Mouse (Mus musculus): ENCODE measurements around the gene Map3k11. TPM values are rescaled to one million over a fixed set of nuclear protein-coding genes. Genes with fewer than 3 reads are reported as not detected.

The Map3k11 gene
- polyA plus RNA-seq, 1 experiment from 2014 or later = 30.6 TPM

DNA sequence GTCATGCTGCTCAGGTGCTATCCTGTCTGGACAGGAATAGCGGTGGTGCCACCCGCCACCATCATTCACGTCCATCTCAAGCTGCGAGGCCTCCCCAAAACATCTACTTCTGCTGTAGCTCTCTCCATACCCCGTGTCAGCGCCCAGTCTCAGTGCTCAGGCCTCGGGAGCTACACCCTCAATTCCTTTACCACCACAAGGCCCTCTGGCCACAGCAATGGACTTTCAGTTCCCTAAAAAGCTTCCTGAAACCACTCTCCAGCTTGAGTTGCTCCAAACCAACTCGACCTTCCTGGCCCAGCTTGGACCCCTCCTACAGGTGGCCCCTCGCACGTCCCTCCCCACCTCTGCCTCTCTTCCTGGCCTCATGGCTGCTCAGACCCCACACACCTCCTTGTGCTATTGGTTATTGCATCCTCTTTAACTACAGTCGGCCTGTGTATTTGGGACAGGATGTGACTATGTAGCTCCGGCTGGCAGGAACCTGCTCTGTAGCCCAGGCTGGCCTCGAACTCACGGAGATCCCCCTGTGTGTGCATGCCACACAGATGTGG is 23.4 kb downstream of the Map3k11 start:
- Histone ChIP-seq H3K27ac (ENCODE audit: poor library complexity, severe bottlenecking) (no peak overlapping the region), H3K9me3 (replicated peaks) (no peaks in the 10 kb centered on the region), H3K36me3 (peaks cover 95% of the 10 kb centered on the region), H3K4me3 (no peak overlapping the region), H3K9ac (0 out of 2 replicates have a peak overlapping the region, but pooled peaks have one; percentile 30), H3K4me2 (no peak overlapping the region), H3K27me3 (replicated peaks) (no peaks in the 10 kb centered on the region), H3K4me1 (replicated peaks) (peaks cover 40% of the 10 kb centered on the region)
- no peak for ATAC-seq (ENCODE audit: insufficient number of reproducible peaks, low FRiP score)
- 89% methylated on average over 14 of the region's 14 CpGs for WGBS

DNA sequence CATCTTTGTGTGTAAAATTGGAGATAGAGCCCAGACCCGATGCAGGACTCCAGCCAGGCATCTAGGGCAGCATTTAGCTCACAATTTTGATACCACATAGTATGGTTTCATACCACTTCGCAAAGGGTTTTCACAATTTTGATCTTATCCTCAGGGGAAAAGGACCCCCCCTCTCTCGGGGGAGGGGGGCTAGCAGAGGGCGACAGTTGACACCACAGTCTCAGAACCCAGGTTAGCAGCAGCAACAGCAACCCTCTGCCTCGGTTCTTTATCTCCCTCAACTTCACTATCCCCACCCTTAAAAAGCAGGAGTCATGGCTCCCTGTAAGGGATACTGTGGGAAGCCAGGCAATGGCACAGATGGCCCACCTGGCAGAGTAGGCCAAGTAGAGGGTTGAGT is 24.7 kb downstream of the Map3k11 start:
- no peaks in the 10 kb centered on the region for H3K9me3 ChIP-seq (replicated peaks)
- 0 out of 2 replicates have a peak overlapping the region, but pooled peaks have one; percentile 1 for H3K4me3 ChIP-seq
- 0 out of 2 replicates have a peak overlapping the region, but pooled peaks have one; percentile 17 for H3K9ac ChIP-seq
- 69% methylated on average over 5 of the region's 5 CpGs for WGBS
- H3K4me1 ChIP-seq (replicated peaks) = peaks cover 48% of the 10 kb centered on the region
- H3K27ac ChIP-seq (ENCODE audit: poor library complexity, severe bottlenecking) = no peak overlapping the region
- no peaks in the 10 kb centered on the region for H3K27me3 ChIP-seq (replicated peaks)
- ATAC-seq (ENCODE audit: insufficient number of reproducible peaks, low FRiP score) = no peak
- H3K36me3 ChIP-seq = peaks cover 95% of the 10 kb centered on the region
- H3K4me2 ChIP-seq = peak overlapping the region; percentile 30

DNA sequence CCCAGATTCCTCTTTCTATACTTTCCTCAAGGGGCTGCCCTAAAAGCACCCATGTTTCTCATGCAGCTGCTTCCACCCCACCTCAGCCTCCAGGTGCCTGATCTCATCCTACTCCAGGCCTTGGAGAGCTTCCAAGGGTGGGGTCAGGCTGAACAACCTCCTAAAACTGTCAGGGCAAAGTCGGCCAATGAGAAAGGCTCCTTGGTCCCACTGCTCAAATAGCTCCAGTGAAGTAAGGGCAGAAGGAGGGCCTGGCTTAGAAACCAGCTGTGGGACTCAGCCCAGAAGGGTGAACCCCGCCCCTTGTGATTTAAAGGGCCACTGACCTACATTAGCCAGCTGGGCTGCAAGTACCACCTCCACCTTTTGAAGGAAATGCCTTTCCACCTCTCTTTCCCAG is 25.2 kb downstream of the Map3k11 start:
- H3K4me2 ChIP-seq = peak overlapping the region; percentile 30
- peak; percentile 43 for ATAC-seq (ENCODE audit: insufficient number of reproducible peaks, low FRiP score)
- H3K4me1 ChIP-seq (replicated peaks) = peaks cover 48% of the 10 kb centered on the region
- H3K9ac ChIP-seq = 0 out of 2 replicates have a peak overlapping the region, but pooled peaks have one; percentile 17
- 19% methylated on average over 2 of the region's 2 CpGs for WGBS
- H3K36me3 ChIP-seq = peaks cover 95% of the 10 kb centered on the region
- H3K9me3 ChIP-seq (replicated peaks) = no peaks in the 10 kb centered on the region
- H3K4me3 ChIP-seq = 0 out of 2 replicates have a peak overlapping the region, but pooled peaks have one; percentile 1
- no peaks in the 10 kb centered on the region for H3K27me3 ChIP-seq (replicated peaks)
- H3K27ac ChIP-seq (ENCODE audit: poor library complexity, severe bottlenecking) = no peak overlapping the region

DNA sequence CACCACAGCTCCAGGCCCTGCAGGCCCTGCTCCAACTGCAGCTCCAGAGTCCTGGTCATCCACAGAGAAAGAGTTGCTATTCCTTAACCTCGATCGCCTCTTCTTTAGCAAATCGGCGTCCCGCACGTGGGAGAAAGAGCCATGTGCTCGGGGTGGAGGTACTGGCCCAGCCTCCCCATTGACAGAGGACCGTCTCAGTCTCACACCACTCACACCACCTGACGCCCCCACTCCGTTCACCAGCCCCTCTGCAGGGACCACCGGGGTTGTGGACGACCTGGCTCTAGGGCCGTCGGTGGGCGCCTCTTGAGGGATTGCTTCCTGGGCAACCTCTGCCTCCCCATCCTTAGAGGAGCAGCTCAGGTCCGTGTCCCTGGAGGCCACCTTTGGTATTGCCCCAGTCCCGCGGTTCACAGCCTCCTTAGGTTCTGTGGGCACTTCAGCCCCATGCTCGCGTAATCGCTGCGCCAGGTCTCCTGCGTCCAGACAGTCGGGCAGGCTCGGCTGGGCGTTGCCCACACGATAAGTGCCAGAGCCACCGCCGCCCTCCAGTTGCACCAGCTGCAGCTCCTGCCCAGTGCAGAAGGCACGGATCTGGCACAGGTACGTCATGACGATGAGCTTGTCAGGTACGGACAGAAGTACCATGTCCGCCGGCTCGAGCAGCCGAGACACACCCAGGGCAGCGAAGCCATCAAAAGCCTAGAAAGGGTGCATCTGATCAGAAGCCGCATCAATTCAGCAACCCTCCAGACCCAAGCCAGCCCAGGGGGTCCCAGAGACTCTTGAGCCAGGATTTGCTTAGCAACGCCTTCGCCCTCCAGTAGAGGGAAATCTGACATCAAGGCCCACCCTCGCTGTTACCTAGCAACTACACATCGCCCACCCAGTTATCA is 27.5 kb downstream of the Map3k11 start:
- ATAC-seq (ENCODE audit: insufficient number of reproducible peaks, low FRiP score) = peak; percentile 49
- WGBS = 35% methylated on average over 43 of the region's 43 CpGs
- H3K4me2 ChIP-seq = peak overlapping the region; percentile 16; the same call in 1 of the 2 replicates

DNA sequence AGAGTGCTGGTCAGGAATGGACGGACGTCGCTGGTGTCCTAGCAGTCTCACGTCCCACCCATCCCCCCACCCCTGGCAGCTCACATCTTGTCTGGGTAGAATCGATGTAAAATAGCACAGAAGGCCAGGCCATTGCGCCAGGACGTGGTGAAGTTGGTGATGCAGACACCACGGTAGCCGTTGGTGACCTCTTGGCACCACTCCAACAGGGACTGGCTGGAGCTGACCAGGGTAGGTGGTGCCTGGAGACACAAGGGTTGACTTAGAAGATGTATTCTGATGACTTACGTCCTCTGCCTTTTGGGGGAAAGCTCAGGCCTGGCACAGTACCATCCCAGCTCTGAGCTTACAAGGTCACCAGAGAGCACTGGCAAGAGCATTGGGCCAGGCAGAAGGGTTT is 28.4 kb downstream of the Map3k11 start:
- H3K9ac ChIP-seq = no peak overlapping the region
- H3K9me3 ChIP-seq (replicated peaks) = no peaks in the 10 kb centered on the region
- peaks cover 46% of the 10 kb centered on the region for H3K4me1 ChIP-seq (replicated peaks)
- no peak for ATAC-seq (ENCODE audit: insufficient number of reproducible peaks, low FRiP score)
- WGBS = 52% methylated on average over 10 of the region's 10 CpGs
- no peak overlapping the region for H3K4me3 ChIP-seq
- peaks cover 97% of the 10 kb centered on the region for H3K36me3 ChIP-seq
- no peak overlapping the region for H3K4me2 ChIP-seq
- H3K27ac ChIP-seq (ENCODE audit: poor library complexity, severe bottlenecking) = no peak overlapping the region
- no peaks in the 10 kb centered on the region for H3K27me3 ChIP-seq (replicated peaks)

More for the DNA sequence above, 27.5 kb downstream of the Map3k11 start:
- Histone ChIP-seq H3K36me3 (peaks cover 97% of the 10 kb centered on the region), H3K4me3 (no peak overlapping the region), H3K4me1 (replicated peaks) (peaks cover 48% of the 10 kb centered on the region), H3K9ac (peak overlapping the region; percentile 21; the same call in 1 of the 2 replicates), H3K27me3 (replicated peaks) (no peaks in the 10 kb centered on the region), H3K27ac (ENCODE audit: poor library complexity, severe bottlenecking) (no peak overlapping the region), H3K9me3 (replicated peaks) (no peaks in the 10 kb centered on the region)

DNA sequence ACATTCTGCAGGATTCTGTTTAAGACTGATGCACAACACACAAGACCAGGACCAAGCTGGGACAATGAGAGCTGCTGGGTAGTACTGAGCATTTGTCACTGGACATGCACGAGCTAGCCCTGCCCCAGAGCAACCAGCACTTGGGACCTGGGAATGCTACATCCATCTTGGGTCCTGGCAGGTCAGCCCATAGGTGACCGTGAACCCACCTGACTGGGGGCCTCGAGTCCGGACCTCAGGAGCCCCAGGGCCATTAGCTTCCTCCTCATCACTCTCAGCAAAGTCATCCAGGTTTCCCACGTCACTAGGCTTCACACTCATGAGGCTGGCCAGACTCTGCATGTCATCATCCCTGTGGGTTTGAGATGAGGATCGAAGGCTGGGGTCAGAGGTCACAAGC is 32.7 kb downstream of the Map3k11 start:
- H3K4me2 ChIP-seq = no peak overlapping the region
- ATAC-seq (ENCODE audit: insufficient number of reproducible peaks, low FRiP score) = no peak
- H3K4me3 ChIP-seq = no peak overlapping the region
- H3K36me3 ChIP-seq = peaks cover 79% of the 10 kb centered on the region
- H3K27me3 ChIP-seq (replicated peaks) = no peaks in the 10 kb centered on the region
- WGBS = 90% methylated on average over 6 of the region's 6 CpGs
- no peak overlapping the region for H3K27ac ChIP-seq (ENCODE audit: poor library complexity, severe bottlenecking)
- peaks cover 43% of the 10 kb centered on the region for H3K4me1 ChIP-seq (replicated peaks)
- H3K9ac ChIP-seq = peak overlapping the region; percentile 2; the same call in 1 of the 2 replicates
- H3K9me3 ChIP-seq (replicated peaks) = no peaks in the 10 kb centered on the region

DNA sequence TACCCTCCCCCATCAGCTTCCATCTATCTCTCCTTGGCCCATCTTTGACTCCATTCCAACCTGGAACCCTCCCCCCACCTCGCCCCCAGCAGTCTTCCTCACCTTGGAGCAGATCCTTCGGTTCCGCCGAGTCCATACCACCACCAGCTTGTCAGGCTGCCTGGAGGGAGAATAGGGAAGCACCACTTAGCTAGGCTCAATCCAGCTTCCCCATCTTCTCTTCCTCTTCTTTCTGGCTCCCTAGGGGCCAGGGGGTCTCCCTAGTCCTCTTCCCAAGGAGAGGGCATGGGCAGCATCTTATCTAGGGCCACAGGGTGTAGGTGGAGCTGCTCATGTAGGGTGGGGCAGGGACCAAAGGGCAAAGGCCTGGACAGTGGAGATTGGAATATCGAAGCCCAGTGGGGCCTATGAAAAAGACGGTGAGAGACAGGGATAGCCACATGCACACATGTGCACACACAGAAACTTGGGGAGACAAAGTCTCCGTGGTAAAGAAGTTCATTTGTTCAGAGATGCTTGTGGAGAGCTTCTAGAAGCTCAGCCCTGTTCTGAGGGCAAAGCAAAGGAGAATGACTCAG is 34.4 kb downstream of the Map3k11 start:
- Histone ChIP-seq H3K9me3 (replicated peaks) (no peaks in the 10 kb centered on the region), H3K27ac (ENCODE audit: poor library complexity, severe bottlenecking) (peak overlapping the region; percentile 97; the same call in 1 of the 2 replicates), H3K9ac (peak overlapping the region; percentile 90; the same call in 1 of the 2 replicates), H3K36me3 (peaks cover 64% of the 10 kb centered on the region), H3K4me3 (peak overlapping the region; percentile 8; the same call in 1 of the 2 replicates), H3K27me3 (replicated peaks) (no peaks in the 10 kb centered on the region), H3K4me1 (replicated peaks) (peaks cover 44% of the 10 kb centered on the region), H3K4me2 (peak overlapping the region; percentile 89)
- no peak for ATAC-seq (ENCODE audit: insufficient number of reproducible peaks, low FRiP score)
- 82% methylated on average over 7 of the region's 7 CpGs for whole genome bisulfite sequencing

DNA sequence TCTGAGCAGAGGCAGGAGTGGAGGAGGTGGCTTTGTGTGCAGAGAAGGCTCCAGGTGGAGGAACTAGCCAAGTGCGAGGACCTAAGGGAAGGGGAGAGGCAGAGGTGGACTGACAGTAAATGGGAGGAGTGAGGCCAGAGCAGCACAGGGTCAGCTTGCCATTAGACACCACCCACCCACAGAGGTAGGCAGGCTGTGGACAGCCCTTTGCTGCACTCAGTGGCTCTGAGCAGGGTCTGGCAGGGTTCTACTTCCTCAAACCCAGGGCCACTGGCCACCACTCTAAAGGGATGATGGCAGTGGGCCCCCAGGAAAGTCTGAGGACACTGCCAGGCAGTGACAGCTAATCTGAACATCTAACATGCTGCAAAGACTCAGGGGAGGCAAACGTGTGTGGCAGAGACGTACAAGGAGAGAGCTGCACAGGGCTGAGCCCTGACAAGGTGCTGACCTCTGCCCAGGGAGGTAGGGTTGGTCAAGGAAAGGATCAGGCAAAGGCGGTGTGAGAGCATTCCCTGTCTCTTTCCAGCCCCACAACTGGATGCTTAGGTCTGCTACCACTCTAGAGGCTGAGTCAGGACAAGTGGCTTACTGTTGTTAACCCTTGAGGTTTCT is 35.5 kb downstream of the Map3k11 start:
- peaks cover 54% of the 10 kb centered on the region for H3K4me1 ChIP-seq (replicated peaks)
- peak overlapping the region; percentile 97 for H3K27ac ChIP-seq (ENCODE audit: poor library complexity, severe bottlenecking)
- ATAC-seq (ENCODE audit: insufficient number of reproducible peaks, low FRiP score) = no peak
- H3K9ac ChIP-seq = peak overlapping the region; percentile 90
- peak overlapping the region; percentile 89 for H3K4me2 ChIP-seq
- H3K4me3 ChIP-seq = peak overlapping the region; percentile 80
- no peaks in the 10 kb centered on the region for H3K27me3 ChIP-seq (replicated peaks)
- H3K9me3 ChIP-seq (replicated peaks) = no peaks in the 10 kb centered on the region
- H3K36me3 ChIP-seq = peaks cover 53% of the 10 kb centered on the region
- 42% methylated on average over 4 of the region's 4 CpGs for WGBS

DNA sequence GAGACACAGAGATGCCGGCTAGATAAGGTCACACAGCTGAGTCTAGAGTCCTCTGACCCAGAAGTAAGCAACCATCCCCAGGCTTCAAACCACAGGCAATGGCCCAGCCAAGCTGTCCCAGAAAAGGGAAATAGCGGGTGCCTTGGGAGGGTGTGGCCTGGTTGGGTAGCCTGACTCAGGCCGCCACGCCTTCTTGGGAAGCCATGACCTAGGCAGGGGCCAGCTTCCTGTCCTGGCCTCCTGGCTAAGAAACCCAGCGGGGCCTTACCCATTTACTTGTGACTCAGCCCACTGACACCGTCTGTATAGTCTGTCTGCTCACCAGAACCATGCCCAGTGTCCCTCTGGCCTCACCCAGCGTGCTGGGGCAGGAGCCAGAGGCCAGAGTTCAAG is 36.0 kb downstream of the Map3k11 start:
- peak overlapping the region; percentile 89 for H3K4me2 ChIP-seq
- 29% methylated on average over 7 of the region's 7 CpGs for WGBS
- peaks cover 48% of the 10 kb centered on the region for H3K36me3 ChIP-seq
- H3K9ac ChIP-seq = peak overlapping the region; percentile 90
- peak overlapping the region; percentile 80 for H3K4me3 ChIP-seq
- H3K27me3 ChIP-seq (replicated peaks) = no peaks in the 10 kb centered on the region
- H3K9me3 ChIP-seq (replicated peaks) = no peaks in the 10 kb centered on the region
- peak overlapping the region; percentile 97 for H3K27ac ChIP-seq (ENCODE audit: poor library complexity, severe bottlenecking)
- peaks cover 54% of the 10 kb centered on the region for H3K4me1 ChIP-seq (replicated peaks)
- peak; percentile 59 for ATAC-seq (ENCODE audit: insufficient number of reproducible peaks, low FRiP score)

DNA sequence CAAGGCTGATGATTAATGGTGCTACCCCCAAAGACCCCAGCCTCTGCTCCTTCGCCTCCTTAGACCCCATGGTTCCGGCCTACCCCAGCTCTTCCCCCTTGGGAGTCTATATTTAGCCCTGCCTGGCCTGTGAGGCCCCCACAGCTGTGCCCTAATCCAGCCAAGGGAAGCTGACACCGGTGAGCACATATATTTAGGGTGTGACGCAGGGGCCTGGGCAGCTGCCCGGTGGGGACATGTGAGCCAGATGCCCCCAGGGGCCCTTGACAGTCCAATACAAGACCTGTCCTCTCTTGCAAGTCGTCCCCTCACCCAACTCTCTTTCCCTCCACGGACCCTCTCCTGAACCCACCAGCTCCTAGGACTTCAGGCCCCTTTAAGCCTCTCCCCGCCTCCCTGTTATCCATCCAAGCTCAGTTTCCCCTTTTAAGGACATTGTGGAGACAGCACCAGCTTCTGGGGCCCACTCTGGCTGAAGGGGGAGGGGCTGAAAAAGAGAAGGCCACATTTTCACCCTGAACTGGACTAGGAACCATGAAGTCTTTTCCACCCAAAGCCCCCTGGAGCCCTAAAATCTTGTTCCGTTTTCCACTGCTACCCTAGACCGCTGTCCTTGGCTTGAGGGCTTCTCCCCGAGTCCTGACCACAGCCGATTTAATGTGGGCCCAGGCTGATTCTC is 36.6 kb downstream of the Map3k11 start:
- H3K9me3 ChIP-seq (replicated peaks) = no peaks in the 10 kb centered on the region
- H3K27ac ChIP-seq (ENCODE audit: poor library complexity, severe bottlenecking) = peak overlapping the region; percentile 97
- ATAC-seq (ENCODE audit: insufficient number of reproducible peaks, low FRiP score) = peak; percentile 51
- peak overlapping the region; percentile 90 for H3K9ac ChIP-seq
- peak overlapping the region; percentile 89 for H3K4me2 ChIP-seq
- peaks cover 42% of the 10 kb centered on the region for H3K36me3 ChIP-seq
- no peaks in the 10 kb centered on the region for H3K27me3 ChIP-seq (replicated peaks)
- WGBS = 24% methylated on average over 12 of the region's 12 CpGs
- H3K4me3 ChIP-seq = peak overlapping the region; percentile 80
- peaks cover 60% of the 10 kb centered on the region for H3K4me1 ChIP-seq (replicated peaks)

Measured in heart, embryonic 12.5 days (tissue).